Mouse (Mus musculus) cerebellum, postnatal 25 days (tissue): ENCODE data around the gene Sipa1l1.

Source experiments
- DNase-seq, 2 experiments: peaks; one replicate each; pipeline ENCODE4 v3.0.0; 2021; ENCODE audit warnings: mixed read lengths in 2 of 2

Sipa1l1 gene

GRCm38 (mm10) chr12:82340196-82340918, 171.2 kb downstream of the Sipa1l1 start:
- DNase-seq, result no peak

GRCm38 (mm10) chr12:82341181-82341580, 172.1 kb downstream of the Sipa1l1 start:
- DNase-seq, result no peak

- no peak for DNase-seq
Observed at GRCm38 (mm10) chr12:82341696-82342095, 172.6 kb downstream of the Sipa1l1 start.

- no peak for DNase-seq
Observed at GRCm38 (mm10) chr12:82350082-82350481, 181.0 kb downstream of the Sipa1l1 start.

GRCm38 (mm10) chr12:82350891-82351290, 181.8 kb downstream of the Sipa1l1 start:
- DNase-seq, result peak in 1 of 2 experiments; percentile 57

- DNase-seq, result no peak
Observed at GRCm38 (mm10) chr12:82353660-82354059, 184.5 kb downstream of the Sipa1l1 start.

- no peak for DNase-seq
Observed at GRCm38 (mm10) chr12:82355419-82356149, 186.5 kb downstream of the Sipa1l1 start.

GRCm38 (mm10) chr12:82356476-82356875, 187.4 kb downstream of the Sipa1l1 start:
- DNase-seq, result no peak

- no peak for DNase-seq
Observed at GRCm38 (mm10) chr12:82357431-82357830, 188.3 kb downstream of the Sipa1l1 start.

GRCm38 (mm10) chr12:82362796-82363195, 193.7 kb downstream of the Sipa1l1 start:
- no peak for DNase-seq

GRCm38 (mm10) chr12:82364186-82364585, 195.1 kb downstream of the Sipa1l1 start:
- DNase-seq, result no peak

GRCm38 (mm10) chr12:82365276-82365875, 196.3 kb downstream of the Sipa1l1 start:
- DNase-seq, result no peak

- DNase-seq, result no peak
Observed at GRCm38 (mm10) chr12:82366754-82367153, 197.6 kb downstream of the Sipa1l1 start.

- no peak for DNase-seq
Observed at GRCm38 (mm10) chr12:82367345-82367744, 198.2 kb downstream of the Sipa1l1 start.

GRCm38 (mm10) chr12:82367986-82368385, 198.9 kb downstream of the Sipa1l1 start:
- DNase-seq, result peak; percentile 61 to 74

GRCm38 (mm10) chr12:82369402-82370160, 200.5 kb downstream of the Sipa1l1 start:
- peak; percentile 26 to 43 for DNase-seq

- no peak for DNase-seq
Observed at GRCm38 (mm10) chr12:82371266-82371665, 202.1 kb downstream of the Sipa1l1 start.

GRCm38 (mm10) chr12:82374020-82374419, 204.9 kb downstream of the Sipa1l1 start:
- DNase-seq, result no peak

- no peak for DNase-seq
Observed at GRCm38 (mm10) chr12:82382932-82383331, 213.8 kb downstream of the Sipa1l1 start.

- DNase-seq, result peak; percentile 76 to 80
Observed at GRCm38 (mm10) chr12:82384719-82385118, 215.6 kb downstream of the Sipa1l1 start.

- no peak for DNase-seq
Observed at GRCm38 (mm10) chr12:82387042-82387441, 217.9 kb downstream of the Sipa1l1 start.

- peak; percentile 87 to 88 for DNase-seq
Observed at GRCm38 (mm10) chr12:82387647-82388046, 218.5 kb downstream of the Sipa1l1 start.

- no peak for DNase-seq
Observed at GRCm38 (mm10) chr12:82388144-82388543, 219.0 kb downstream of the Sipa1l1 start.
